Mouse (Mus musculus) left cerebral cortex, postnatal 14 days (tissue): ENCODE measurements around the gene 1700020D05Rik. TPM values are rescaled to one million over a fixed set of nuclear protein-coding genes. Genes with fewer than 3 reads are reported as not detected.

Source experiments
- DNase-seq, 2 experiments: peaks; one replicate each; pipeline ENCODE4 v3.0.0; 2021 to 2022; ENCODE audit warnings: low spot score in 2 of 2, mixed read lengths in 1 of 2
- intact Hi-C: fragments of 180-260 bp; cut with DNase I; formaldehyde crosslinking; loops from one replicate; pipeline ENCODE4 v1.15.1; 2025
- long read RNA-seq, 2 experiments: library from polyadenylated mRNA; stranded (forward); transcript quantifications; one replicate each; pipeline ENCODE4 v2.0.0; 2021
- total RNA-seq, 2 experiments: library from RNA; stranded (reverse); gene quantifications; 2 replicates each; pipeline ENCODE4 v1.2.3; 2021

Gene 1700020D05Rik
- total RNA-seq = 1 to 10 TPM; 5.9 to 6.0 TPM
- long read RNA-seq, experiment 1 = 0 reads
- long read RNA-seq, experiment 2 = 0 reads

GRCm38 (mm10) chr19:5503687-5504086 lies at the start of gene 1700020D05Rik:
TSS of gene 1700020D05Rik (minus strand) at chr19:5503787.
- no peak for DNase-seq
- intact Hi-C loops = no loop called here

- intact Hi-C loops = no loop called here
- DNase-seq = no peak
Observed at GRCm38 (mm10) chr19:5547471-5548056, 44.0 kb upstream of the 1700020D05Rik start.

- intact Hi-C loops = no loop called here
- no peak for DNase-seq
Observed at GRCm38 (mm10) chr19:5544031-5544430, 40.4 kb upstream of the 1700020D05Rik start.

GRCm38 (mm10) chr19:5543362-5543761 lies 39.8 kb upstream of the 1700020D05Rik start:
- DNase-seq = no peak
- intact Hi-C loops = no loop called here

- no peak for DNase-seq
- intact Hi-C loops = no loop called here
Observed at GRCm38 (mm10) chr19:5538786-5539185, 35.2 kb upstream of the 1700020D05Rik start.

GRCm38 (mm10) chr19:5532520-5532919 lies 28.9 kb upstream of the 1700020D05Rik start:
- intact Hi-C loops = no loop called here
- no peak for DNase-seq

GRCm38 (mm10) chr19:5530138-5530524 lies 26.5 kb upstream of the 1700020D05Rik start:
- no peak for DNase-seq
- intact Hi-C loops = no loop called here

GRCm38 (mm10) chr19:5529325-5530137 lies 25.9 kb upstream of the 1700020D05Rik start:
- intact Hi-C loops = loop anchor here (1.0 kb wide), 1 partner anchor 39 kb away; the partner anchor contains the start of gene Ap5b1

GRCm38 (mm10) chr19:5525204-5525603 lies 21.6 kb upstream of the 1700020D05Rik start:
- DNase-seq = no peak
- intact Hi-C loops = no loop called here

More at GRCm38 (mm10) chr19:5529325-5530137, 25.9 kb upstream of the 1700020D05Rik start:
- peak; percentile 91 to 93 for DNase-seq

GRCm38 (mm10) chr19:5518721-5519120 lies 15.1 kb upstream of the 1700020D05Rik start:
- no peak for DNase-seq
- intact Hi-C loops = no loop called here

- DNase-seq = no peak
- intact Hi-C loops = no loop called here
Observed at GRCm38 (mm10) chr19:5516906-5517505, 13.4 kb upstream of the 1700020D05Rik start.

- intact Hi-C loops = no loop called here
- no peak for DNase-seq
Observed at GRCm38 (mm10) chr19:5515840-5516777, 12.5 kb upstream of the 1700020D05Rik start.

- DNase-seq = no peak
- intact Hi-C loops = no loop called here
Observed at GRCm38 (mm10) chr19:5513005-5513349, 9.4 kb upstream of the 1700020D05Rik start.

- no peak for DNase-seq
Observed at GRCm38 (mm10) chr19:5512091-5513004, 8.8 kb upstream of the 1700020D05Rik start.

GRCm38 (mm10) chr19:5511074-5511632 lies 7.6 kb upstream of the 1700020D05Rik start:
- intact Hi-C loops = no loop called here
- DNase-seq = no peak

More at GRCm38 (mm10) chr19:5512091-5513004, 8.8 kb upstream of the 1700020D05Rik start:
- intact Hi-C loops = no loop called here

- DNase-seq = peak; percentile 99 to 100
- intact Hi-C loops = no loop called here
Observed at GRCm38 (mm10) chr19:5510031-5511026, 6.7 kb upstream of the 1700020D05Rik start, which contains the start of gene Snx32. TSS of gene Snx32 (minus strand) at chr19:5510538.
